Mouse (Mus musculus) frontal cortex, adult (tissue): ENCODE measurements at regions not wholly inside any gene's neighbourhood (a gene's known extent, or its start where the extent isn't known, plus 50 kb on each side); places are given as distances from the start of the nearest gene placed in this dataset.
A peak's percentile ranks its signal among the peaks of the same experiment; 100 is the strongest.

Experiments
- ATAC-seq: cut with Nextera tagmentation; 2 replicates; pipeline ENCODE4 v1.9.2; 2017; ENCODE audit warnings: mild to moderate bottlenecking, moderate library complexity, mixed read lengths; ENCODE audit not compliant: low TSS enrichment

DNA sequence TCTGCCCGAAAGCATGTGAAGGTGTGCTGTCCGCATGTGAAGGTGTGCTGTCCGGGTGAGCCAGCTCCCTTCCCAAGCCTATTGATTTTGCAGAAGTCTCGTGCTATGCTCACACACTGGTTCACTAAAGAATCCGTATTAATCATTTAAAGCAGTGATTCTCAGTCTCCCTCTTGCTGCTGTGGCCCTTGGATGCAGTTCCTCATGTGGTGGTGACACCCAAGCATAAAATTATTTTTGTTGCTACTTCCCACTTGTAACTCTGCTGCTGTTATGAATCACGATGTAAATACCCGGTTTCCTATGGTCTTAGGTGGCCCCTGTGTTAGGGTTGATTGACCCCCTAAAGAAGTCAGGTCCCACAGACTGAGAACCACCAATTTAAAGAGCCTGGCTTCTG lies 55.7 kb upstream of the Emb start:
- no peak for ATAC-seq

DNA sequence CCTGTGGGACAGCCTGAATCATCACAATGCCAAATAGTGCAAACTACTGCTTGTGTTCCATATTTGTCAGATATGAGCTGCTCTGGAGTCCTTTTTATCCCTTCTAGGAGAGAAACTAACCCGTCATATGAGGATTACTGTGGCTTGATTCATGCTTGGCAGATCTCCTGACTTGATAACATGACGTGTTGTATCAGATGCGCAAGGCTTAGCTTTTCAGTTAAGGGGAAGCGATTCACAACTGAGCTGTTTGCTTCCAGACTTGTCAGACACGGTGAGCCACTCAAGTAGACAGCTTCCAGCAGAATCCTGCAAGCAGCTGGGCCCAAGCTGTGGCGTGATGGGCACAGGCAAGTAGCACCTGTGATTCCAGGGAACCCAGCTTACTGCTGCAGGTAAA lies 64.5 kb upstream of the Emb start:
- no peak for ATAC-seq

DNA sequence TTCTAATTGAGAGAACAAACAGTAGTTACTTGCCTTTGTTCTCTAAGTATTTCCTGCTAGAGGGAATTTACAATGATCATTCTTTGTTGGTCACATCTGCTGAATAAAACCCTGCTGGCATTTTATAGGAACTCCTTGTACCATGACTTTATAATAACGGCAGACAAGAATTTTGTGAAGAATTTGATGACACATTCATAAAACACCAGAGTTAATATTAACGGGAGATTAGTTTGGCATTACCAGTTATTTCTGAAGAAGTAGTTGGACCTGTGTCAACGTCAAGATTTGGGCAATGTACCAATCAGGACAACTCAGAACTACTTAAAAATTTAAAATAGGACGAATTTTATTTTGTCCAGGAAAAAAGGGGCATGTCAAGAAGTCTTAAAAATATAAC lies 65.1 kb upstream of the Emb start:
- no peak for ATAC-seq

DNA sequence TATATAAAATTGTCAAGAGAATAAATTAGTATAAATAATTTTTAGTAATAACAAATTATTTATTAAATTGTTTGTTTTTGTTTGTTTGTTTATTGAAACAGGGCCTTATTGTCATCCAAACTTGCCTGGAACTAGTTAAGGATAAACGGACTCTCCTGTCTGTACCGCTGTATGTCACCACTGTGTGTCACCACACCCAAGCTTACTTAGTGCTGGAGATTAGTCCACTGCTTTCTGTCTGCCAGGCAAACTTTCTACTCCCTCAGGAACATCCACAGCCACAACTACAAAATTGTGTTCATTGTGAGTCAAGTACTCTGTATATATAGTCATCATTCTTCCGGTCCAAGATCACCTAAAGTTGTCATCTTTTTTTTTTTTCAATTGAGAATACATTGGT lies 74.0 kb upstream of the Emb start:
- ATAC-seq, result no peak

DNA sequence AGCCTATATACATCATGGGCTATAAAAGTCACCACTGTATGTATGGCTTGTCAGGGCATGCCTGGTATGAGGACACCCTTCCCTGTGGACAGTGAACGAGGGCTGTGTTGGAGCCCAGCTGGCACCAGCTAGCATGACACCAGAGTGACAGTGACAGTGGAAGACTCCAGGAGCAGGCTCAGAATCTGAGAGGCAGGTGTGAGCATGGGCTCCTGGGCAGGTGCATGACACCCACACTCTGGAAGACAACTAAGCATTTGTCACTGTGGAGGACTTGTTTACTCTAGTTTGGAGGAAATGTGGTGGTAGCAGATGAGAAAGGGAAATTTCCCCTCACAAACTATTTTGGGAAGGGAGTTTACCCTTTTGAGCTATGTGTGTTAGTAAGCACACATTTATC lies 76.2 kb upstream of the Emb start:
- ATAC-seq, result no peak

DNA sequence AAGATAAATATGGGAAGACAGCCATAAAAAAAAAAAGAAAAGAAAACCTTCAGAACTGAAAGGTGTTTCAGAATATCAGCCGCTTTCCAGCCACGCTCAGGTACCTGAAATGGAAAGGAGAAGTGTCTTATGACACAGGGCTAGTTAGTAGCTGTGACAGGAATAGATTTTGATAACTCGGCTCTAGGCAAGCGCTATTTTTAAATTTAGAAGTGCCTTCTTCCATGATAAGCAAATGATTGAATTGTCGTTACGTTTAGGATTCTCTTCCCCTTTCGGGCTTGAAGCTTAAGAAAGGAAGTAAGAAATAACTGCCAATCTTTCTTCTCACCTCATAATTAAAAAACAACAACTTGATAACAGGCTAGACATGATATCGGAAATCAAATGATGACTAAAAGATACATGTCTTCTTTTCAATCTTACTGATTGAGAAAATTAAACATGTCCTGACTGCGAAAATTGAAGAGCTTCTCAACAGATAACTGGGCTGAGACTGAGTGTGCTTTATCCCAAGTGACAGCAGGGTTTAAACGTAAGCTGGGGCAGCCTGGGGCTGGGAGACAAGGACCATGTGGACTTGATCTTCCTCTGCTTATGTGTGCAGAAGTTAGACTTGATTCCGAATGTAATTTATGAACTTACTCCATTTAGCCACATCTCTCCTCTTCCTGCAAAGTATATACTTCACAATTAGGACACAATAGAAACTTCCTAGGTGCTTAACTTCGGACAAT lies 80.4 kb upstream of the Emb start:
- ATAC-seq, result no peak

DNA sequence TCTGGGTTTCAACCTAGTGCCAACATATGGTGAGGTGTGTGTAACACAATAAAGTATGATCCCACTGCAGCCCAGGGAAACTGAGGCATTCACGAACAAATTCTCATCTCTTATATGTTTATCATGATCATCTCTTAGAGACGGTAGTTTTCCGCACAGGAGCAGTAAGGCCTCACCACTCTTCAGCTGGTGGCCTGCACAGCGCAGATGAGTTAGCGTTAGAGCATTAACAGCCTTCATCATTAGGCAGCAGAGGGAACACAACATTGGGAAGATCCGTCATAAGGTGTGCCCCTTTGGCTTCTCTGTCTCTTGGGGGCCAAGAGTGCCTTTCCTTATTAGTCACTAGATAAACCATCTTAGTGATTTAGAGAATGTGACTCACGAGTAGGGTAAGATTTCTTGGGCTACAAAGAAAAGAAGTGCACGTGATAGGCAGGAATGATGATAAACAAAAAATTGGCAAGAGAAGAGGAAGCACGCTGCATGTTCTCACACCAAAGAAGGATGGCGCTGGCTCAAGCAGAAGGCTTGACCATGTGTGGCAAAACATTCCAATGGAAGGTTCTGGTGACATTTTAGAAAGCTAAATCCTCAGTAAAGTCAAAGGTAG lies 81.1 kb upstream of the Emb start:
- ATAC-seq, result no peak

DNA sequence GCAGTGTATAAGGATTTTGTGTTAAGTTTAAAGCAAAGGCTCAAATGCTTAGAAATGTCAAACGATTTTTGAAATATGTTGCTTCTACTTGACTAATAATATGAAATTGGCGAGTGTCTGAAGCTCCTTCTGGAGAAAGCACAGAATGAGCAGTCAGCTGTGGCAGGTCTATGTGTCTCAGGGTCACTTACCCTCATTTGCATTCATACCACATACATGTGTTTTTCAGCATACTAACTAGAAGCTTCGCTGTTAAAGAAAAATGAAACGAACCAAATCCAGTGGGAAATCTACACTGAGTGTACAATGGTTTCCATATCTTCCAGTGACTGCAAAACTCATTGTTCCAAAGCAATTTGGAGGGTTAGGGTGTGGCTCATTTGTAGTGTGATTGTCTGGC lies 88.7 kb upstream of the Emb start:
- ATAC-seq, result no peak

DNA sequence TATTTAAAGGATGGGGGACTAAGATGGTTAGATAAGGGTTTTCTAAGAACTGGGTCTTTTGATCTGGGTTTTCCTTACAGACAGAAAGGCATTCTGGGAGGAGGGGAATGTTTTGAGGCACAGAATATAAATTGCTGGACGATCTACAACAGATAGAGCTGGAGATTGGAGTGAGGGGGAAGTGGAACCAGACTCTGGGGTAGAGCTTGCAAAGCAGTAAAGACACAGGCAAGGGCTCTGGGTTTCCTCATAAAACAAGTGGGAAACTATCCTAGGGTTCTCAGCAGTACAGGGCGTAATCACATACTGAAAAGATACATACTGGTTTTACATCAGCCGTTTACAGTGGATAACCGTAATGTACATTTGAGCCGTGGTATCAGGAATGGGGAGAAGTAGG lies 89.5 kb upstream of the Parp8 start:
- ATAC-seq, result no peak

DNA sequence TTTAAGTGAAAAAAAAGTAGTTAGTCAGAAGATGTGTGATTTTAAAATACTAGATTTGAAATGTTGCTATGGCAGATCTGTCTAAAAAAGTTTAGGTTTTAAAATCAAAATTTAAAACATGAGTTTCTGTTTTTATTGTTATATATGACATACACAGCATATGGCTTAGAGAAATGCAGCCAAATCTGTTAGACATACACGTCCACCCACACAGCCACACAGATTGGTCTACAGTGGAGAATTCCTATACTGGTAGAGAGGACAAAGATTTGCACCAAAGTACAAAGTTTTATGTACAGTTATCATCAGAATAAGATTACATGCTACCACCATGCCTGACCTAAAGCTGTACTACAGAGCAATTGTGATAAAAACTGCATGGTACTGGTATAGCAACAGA lies 87.1 kb upstream of the Parp8 start:
- peak; percentile 83 for ATAC-seq

DNA sequence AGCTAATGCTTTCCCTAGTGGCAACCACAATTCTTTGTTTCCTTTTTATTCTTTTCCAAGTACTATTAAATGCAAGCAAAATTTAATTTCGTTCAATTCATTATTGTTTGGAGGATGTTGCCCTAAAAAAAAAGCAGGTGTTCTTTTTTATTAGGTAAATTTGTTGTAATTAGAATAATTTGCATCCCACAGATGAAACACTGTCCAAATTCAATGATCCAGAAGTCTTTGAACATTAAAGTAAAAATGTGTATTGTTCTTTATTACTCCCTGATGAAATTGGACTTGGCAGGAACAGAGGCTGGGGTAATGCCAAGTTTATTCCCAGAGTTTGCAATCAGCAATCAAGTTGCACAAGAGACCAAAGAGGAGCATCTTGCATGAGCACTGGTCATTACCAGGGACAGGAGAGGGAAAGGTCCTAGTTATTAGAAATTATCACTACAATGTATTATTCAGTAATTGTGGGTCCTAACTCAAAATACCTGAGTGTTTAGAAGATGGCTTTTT lies 79.9 kb upstream of the Parp8 start:
- no peak for ATAC-seq

DNA sequence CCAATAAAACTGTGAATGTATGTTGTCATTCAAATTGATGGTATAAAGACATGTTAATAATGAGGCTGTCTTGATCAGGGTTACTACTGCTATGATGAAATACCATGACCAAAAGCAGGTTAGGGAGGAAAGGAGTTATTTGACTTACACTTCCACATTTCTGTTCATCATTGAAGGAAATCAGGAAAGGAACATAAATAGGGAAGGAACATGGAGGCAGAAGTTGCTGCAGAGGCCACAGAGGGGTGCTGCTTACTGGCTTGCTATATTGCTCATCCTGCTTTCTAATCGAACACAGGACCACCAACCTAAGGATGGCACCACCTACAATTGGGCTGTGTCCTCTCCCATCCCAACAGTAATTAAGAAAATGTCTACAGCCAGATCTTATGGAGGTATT lies 69.4 kb upstream of the Parp8 start:
- no peak for ATAC-seq

DNA sequence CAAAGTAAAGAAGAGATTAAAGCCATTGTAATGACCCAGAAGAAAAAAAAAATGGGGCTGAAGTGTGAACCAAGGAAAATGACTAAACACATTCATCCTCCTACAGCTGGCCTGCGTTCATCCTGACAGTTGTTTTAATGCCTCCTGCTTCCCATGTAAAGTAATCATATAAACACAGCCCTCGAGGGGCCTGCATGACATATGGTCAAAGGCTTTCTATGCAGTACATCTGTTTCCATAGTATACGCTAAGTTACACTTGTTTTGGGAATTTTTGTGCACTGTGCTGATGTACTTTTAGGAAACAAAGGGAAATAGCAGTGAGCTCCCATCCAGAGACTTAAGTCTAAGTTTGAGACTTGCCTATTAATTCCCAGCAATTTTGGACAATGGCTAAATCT lies 63.3 kb upstream of the Parp8 start:
- ATAC-seq, result no peak

DNA sequence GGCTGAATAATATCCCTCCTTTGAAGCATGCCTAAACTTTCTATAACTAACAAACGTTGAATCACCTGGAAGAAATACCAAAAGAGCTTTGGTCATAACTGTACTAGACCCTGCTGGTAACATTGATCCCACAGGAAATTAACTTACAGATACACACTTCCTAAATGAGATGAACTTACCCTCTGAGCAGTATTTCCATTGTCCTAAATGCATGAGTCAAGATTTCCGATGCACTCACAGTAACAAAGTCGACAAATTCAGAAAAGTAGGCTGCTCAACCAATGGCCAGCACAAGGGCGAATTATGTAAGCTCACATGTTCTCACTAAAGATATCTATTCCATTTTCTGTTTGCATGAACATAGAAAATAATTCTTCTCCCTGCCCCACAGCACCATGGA lies 57.4 kb upstream of the Parp8 start:
- no peak for ATAC-seq

DNA sequence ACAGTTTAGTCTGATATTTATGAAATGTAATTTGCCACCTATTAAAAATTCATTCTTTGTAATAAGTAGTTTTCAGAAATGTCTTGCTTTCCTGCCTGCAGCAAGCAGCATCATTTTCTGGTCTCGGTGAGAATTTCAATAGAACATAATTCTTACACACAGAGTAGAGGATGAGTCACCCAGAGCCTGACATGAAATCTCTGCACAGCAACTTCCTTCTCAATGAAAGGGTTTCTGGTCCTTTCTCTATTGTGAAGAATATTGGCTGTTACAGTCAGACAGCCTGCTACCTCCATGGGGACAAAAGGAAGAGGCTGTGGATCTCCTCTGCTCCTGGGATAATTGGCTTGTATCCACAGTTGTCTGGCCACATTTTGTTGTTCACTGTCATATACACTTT lies 54.0 kb upstream of the Parp8 start:
- ATAC-seq, result no peak
